Mouse (Mus musculus): ENCODE measurements around the gene Gm11563.
"Not testable (repeated sequence)": the region's sequence is repeated elsewhere in the genome, so short reads cannot be mapped to it uniquely, and the experiment has no call there.

Gene Gm11563

GRCm38 (mm10) chr11:99658467-99659010 is at the start of gene Gm11563:
TSS of gene Gm11563 (minus strand) at chr11:99658960.
- DNase-seq (ENCODE audit: low read depth): not testable (repeated sequence)

DNA sequence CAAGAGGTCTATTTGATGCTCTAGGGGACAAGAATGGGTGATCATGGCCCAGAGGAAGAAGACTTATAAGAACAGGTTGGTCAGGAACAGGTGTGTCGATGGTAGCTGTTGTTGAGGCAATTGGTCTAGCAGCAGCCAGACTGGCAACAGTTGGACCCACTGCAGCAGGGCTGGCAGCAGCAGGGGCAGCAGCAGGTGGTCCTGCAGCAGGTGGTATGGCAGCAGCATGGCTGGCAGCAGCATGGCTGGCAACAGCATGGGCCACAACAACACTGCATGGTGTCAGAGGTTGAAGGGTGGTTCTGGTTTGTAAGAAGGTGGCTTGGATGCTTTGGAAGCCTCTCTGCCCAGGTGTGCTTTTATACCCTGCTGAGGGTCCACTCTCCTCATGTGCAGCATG is 31.7 kb upstream of the Gm11563 start, which contains the start of gene Gm14190:
Gm14190 (minus strand) TSS at position 278 of the 400 bp plus-strand sequence.
- no peak for DNase-seq (ENCODE audit: low read depth)

- not testable (repeated sequence) for DNase-seq (ENCODE audit: low read depth)
Measured at GRCm38 (mm10) chr11:99685235-99685634, 26.5 kb upstream of the Gm11563 start.

DNA sequence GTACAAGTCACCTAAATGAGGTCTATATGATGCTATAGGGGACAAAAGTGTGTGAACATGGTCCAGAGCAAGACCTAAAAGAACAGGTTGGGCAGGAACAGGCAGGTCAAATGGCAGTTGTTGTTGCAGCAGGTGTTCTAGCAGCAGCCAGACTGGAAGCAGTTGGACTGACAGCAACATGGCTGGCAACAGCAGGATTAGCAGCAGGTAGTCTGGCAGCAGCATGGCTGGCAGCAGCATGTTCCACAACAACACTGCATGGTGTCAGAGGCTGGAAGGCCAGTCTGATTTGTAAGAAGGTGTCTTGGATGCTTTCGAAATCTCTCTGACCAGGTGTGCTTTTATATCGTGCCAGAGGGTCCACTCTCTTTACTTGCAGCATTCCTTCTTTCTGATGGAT is 24.7 kb upstream of the Gm11563 start:
- DNase-seq (ENCODE audit: low read depth): no peak

GRCm38 (mm10) chr11:99665860-99666259 is 7.1 kb upstream of the Gm11563 start, which contains the start of gene Krtap4-6:
TSS of gene Krtap4-6 (minus strand) at chr11:99665960.
- no peak for DNase-seq (ENCODE audit: low read depth)

DNA sequence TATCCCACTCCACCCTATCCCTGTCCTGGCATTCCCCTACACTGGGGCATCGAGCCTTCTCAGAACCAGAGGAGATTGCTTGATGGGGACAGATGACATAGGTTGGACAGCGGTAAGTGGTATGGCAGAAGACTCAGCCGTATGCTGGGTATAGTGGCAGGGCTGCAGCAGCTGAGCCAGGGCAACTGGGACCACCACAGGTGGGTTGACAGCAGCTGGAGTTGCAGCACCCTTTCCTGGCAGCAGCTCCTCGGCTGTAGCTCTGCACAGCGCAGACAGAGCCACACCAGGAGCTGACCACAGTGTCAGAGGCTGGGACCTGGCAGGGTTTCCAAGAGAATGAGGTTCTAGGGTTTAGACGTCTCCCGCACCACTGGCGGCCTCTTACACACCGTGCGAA is 4.0 kb upstream of the Gm11563 start:
- DNase-seq (ENCODE audit: low read depth): no peak

GRCm38 (mm10) chr11:99659256-99659655 is 496 bp upstream of the Gm11563 start:
- DNase-seq (ENCODE audit: low read depth): no peak

DNA sequence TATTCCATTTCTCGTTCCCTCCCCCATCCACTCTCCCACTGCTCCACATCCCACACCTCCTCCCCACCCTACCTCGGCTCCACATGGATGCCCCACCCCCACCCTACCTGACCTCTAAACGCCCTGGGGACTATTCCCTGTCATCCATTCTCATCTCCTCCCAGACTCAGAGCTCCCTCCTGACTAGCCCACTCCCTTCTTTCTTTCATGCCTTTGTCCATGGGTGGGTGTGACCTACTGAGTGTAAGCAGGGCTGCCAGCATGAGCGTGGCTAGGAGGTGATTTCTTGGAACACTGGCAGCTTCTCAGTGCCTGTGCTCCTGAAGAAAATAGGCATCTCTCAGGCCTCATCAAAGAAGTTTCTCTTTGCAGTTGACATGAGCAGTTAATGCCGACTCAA is 1.7 kb downstream of the Gm11563 start:
- no peak for DNase-seq (ENCODE audit: low read depth)

DNA sequence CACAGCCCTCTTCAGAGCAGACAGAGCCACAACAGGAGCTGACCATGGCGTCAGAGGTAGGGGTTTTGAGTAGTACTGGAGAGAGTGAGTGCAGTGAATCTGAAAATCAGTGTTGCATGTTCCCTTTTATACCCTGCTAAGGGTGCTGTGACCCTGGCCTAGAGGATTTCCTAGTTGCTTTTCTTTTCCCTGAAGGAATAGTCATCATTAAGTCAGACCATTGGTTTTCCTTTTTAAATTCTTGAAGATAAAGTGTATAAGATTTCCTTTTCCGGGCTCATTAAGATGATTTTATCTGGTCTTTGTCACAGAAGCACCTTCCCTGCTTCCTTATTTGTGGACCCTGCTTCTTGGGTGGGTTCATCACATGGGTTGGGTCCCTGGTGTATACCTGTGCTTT is 8.6 kb downstream of the Gm11563 start, which contains the start of gene Gm11555:
Gm11555 (minus strand) TSS at position 101 of the 400 bp plus-strand sequence.
- DNase-seq (ENCODE audit: low read depth): no peak

GRCm38 (mm10) chr11:99646444-99646843 is 12.3 kb downstream of the Gm11563 start:
- DNase-seq (ENCODE audit: low read depth): no peak

- no peak for DNase-seq (ENCODE audit: low read depth)
Measured at GRCm38 (mm10) chr11:99644351-99644750, 14.4 kb downstream of the Gm11563 start.

DNA sequence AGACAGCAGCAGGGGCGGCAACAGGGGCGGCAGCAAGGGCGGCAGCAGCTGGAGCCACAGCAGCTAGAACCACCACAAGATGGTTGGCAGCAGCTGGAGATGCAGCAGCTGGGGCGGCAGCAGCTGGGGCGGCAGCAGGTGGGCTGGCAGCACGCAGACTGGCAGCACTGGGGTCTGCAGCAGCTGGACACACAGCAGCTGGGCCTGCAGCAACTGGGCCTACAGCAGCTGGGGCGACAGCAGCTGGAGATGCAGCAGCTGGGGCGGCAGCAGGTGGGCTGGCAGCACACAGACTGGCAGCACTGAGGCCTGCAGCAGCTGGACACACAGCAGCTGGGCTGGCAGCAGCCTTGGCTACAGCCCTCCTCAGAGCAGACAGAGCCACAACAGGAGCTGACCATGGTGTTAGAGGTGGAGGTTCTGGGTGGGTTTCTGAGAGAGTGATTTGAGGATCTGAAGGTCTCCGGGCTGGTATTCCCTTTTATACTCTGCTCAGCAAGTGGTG is 15.1 kb downstream of the Gm11563 start, which contains the start of gene Krtap4-7:
Krtap4-7 (minus strand) TSS at position 455 of the 505 bp plus-strand sequence.
- DNase-seq (ENCODE audit: low read depth): not testable (repeated sequence)

- DNase-seq (ENCODE audit: low read depth): no peak
Measured at GRCm38 (mm10) chr11:99640926-99641325, 17.8 kb downstream of the Gm11563 start.

DNA sequence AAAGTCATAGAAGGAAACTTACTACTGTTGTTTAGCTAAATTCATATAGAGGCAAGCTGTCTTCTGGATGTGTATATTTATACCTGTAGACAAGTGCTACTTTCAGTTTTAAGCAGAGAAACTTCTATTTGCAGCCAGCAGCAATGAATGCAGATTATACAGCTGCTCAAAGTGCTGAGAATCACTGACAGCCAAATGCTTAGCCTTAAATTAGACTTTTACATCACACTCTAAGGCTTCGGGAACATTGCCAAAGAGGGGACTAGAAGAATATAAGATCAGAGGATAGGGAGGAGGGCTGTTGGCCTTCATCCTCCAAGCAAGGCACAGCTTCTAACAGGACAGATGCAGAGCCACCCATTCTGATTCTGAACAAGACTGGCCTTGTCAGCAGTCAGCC is 21.7 kb downstream of the Gm11563 start:
- DNase-seq (ENCODE audit: low read depth): no peak

GRCm38 (mm10) chr11:99634653-99635134 is 24.1 kb downstream of the Gm11563 start, which contains the start of gene Krtap4-2:
TSS of gene Krtap4-2 (minus strand) at chr11:99635084.
- DNase-seq (ENCODE audit: low read depth): no peak

GRCm38 (mm10) chr11:99633293-99633692 is 25.5 kb downstream of the Gm11563 start:
- no peak for DNase-seq (ENCODE audit: low read depth)

GRCm38 (mm10) chr11:99630890-99631289 is 27.9 kb downstream of the Gm11563 start:
- DNase-seq (ENCODE audit: low read depth): no peak

DNA sequence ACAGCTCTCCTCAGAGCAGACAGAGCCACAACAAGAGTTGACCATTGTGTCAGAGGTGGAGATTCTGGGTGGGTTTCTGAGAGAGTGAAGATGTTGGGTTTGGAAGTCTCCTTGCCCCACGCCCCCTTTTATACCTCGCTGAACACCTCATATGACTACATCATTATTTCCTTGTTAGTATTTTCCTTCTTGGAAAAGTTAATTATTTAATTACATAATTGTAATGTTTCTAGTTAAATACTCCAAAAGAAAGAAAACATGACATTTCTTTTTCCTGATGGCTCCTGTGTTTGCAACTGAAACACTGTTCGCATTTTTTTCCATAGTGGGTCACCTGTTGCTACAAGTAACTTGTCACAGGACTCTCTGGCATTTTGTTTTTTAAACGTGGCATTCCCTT is 30.6 kb downstream of the Gm11563 start, which contains the start of gene Krtap4-1:
Krtap4-1 (minus strand) TSS at position 101 of the 400 bp plus-strand sequence.
- no peak for DNase-seq (ENCODE audit: low read depth)

DNA sequence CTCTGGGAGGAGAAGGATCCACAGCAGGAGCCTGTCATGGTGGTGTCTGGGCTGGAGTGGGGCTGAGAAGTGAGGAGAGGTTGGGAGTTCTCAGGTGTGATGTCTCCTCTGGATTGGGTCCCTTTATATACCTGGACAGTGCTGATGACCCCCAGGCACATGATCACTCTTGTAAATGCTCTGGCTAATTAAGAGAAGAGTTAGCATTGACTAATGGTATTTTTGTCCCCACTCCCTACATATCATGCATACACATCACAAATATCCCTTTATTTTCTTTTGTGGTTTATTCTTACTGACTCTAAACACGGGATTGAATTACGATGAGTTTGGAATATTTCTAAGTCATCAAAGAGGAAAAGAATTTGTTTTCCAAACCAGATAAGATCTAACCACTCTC is 38.4 kb downstream of the Gm11563 start, which contains the start of gene Gm11562:
Gm11562 (minus strand) TSS at position 101 of the 400 bp plus-strand sequence.
- DNase-seq (ENCODE audit: low read depth): no peak

DNA sequence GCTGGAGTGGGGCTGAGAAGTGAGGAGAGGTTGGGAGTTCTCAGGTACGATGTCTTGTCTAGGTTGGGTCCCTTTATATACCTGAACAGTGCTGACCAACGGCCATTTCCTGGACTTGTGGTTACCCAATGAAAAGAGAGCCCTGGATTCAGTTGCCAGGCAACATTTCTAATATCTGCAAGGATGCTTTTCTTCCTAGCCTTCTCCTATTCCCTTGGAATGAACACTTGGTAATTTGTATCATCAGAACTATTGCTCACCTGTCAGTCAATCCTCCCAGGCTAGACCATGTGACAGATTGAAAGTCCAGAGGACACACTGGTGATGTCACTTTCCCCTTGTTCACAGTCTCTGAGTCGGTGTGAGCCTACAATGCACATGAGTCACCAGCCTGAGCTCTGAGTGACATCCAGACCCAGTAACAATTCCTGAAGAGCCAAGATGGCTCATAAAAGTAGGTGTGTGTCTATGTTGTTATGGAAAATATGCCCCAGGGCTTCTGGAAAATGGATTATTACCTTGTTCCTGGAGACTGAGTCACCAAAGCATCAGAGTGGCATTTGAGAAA is 43.9 kb downstream of the Gm11563 start, which contains the start of gene Krtap2-4:
Krtap2-4 (minus strand) TSS at position 51 of the 568 bp plus-strand sequence.
- DNase-seq (ENCODE audit: low read depth): no peak

DNA sequence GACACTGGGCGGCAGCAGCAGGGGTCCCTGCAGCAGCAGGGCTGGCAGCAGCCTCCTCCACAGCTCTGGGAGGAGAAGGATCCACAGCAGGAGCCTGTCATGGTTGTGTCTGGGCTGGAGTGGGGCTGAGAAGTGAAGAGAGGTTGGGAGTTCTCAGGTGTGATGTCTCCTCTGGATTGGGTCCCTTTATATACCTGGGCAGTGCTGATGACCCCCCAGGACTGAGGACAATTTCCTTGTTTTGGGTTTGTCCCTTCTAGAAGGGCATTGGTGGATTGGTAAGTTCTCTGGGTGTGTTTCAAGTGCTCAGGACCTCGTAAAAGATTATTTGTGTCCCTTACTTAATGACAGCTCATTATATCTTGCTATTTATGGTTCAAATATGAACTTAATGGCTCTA is 48.7 kb downstream of the Gm11563 start, which contains the start of gene Gm11937:
Gm11937 (minus strand) TSS at position 101 of the 400 bp plus-strand sequence.
- not testable (repeated sequence) for DNase-seq (ENCODE audit: low read depth)

GRCm38 (mm10) chr11:99609126-99609525 is 49.6 kb downstream of the Gm11563 start:
- no peak for DNase-seq (ENCODE audit: low read depth)
